Mouse (Mus musculus) CH12.LX (cell line): Measurements from ENCODE around the gene Gas2. TPM values are rescaled to one million over a fixed set of nuclear protein-coding genes. Genes with fewer than 3 reads are reported as not detected.
A peak's percentile ranks its signal among the peaks of the same experiment; 100 is the strongest.

ENCODE experiments used
- DNase-seq: peaks from one replicate; pipeline ENCODE4 v3.0.0-alpha.2; 2013; ENCODE audit errors: extremely low read depth
- H3K27ac ChIP-seq: 2 replicates; pipeline ENCODE4 v1.5.1; 2012; ENCODE audit warnings: low read depth, mild to moderate bottlenecking, control low read depth, moderate library complexity; ENCODE audit not compliant: insufficient read depth
- H3K27me3 ChIP-seq: replicated peaks from 2 replicates; pipeline ENCODE3; 2012; ENCODE audit warnings: inconsistent platforms
- H3K36me3 ChIP-seq, 2 experiments: replicated peaks in 1 of 2; 2 replicates each; pipeline versions ENCODE3 to v1.6.1; 2012; ENCODE audit warnings: inconsistent platforms in 1 of 2, low read length in 1 of 2, mild to moderate bottlenecking in 1 of 2, mixed read lengths in 1 of 2, moderate library complexity in 1 of 2; ENCODE audit not compliant: control insufficient read depth in 1 of 2, insufficient read depth in 1 of 2
- H3K4me1 ChIP-seq, 2 experiments: 2 replicates each; pipeline ENCODE4 v1.6.1; 2012; ENCODE audit warnings: inconsistent platforms in 1 of 2, moderate library complexity in 1 of 2; ENCODE audit not compliant: insufficient read depth in 2 of 2, control insufficient read depth in 1 of 2
- H3K4me2 ChIP-seq: 2 replicates; pipeline ENCODE4 v1.6.1; 2012; ENCODE audit warnings: low read depth, mild to moderate bottlenecking, control low read depth; ENCODE audit not compliant: poor library complexity, insufficient read depth, severe bottlenecking
- H3K4me3 ChIP-seq, 3 experiments: fragments of 150-350 bp in 1 of 3; sonication (generic) in 1 of 3; replicated peaks in 1 of 3; 2 replicates each; pipeline versions ENCODE3 to v1.5.1; 2011 to 2012; ENCODE audit warnings: low read depth in 2 of 3, low read length in 2 of 3, mild to moderate bottlenecking in 2 of 3, moderate library complexity in 2 of 3, control low read depth in 1 of 3, improper control_type of control experiment in 1 of 3, inconsistent platforms in 1 of 3, mixed read lengths in 1 of 3; ENCODE audit not compliant: poor library complexity in 1 of 3
- H3K79me2 ChIP-seq: replicated peaks from 2 replicates; pipeline ENCODE4 v1.6.1; 2012; ENCODE audit warnings: mild to moderate bottlenecking, moderate library complexity; ENCODE audit not compliant: control insufficient read depth, poor library complexity, insufficient read depth, severe bottlenecking; ENCODE audit errors: extremely low read depth
- H3K9ac ChIP-seq: 2 replicates; pipeline ENCODE4 v1.6.1; 2012; ENCODE audit warnings: low read depth, mild to moderate bottlenecking, control low read depth, moderate library complexity; ENCODE audit not compliant: insufficient read depth
- H3K9me3 ChIP-seq: replicated peaks from 2 replicates; pipeline ENCODE3; 2012; ENCODE audit warnings: low read length, inconsistent platforms, mixed read lengths
- CHD2 ChIP-seq: IDR thresholded peaks from 2 replicates; pipeline ENCODE4 v1.6.1; 2011; ENCODE audit warnings: low read length, improper control_type of control experiment
- E2F4 ChIP-seq: IDR thresholded peaks from 2 replicates; pipeline ENCODE4 v1.6.1; 2011; ENCODE audit warnings: low read depth, low read length, improper control_type of control experiment; ENCODE audit not compliant: insufficient replicate concordance
- ELF1 ChIP-seq: IDR thresholded peaks from 2 replicates; pipeline ENCODE4 v1.6.1; 2014; ENCODE audit warnings: low read depth, mild to moderate bottlenecking, inconsistent platforms, low read length, improper control_type of control experiment
- GABPA ChIP-seq: IDR thresholded peaks from 2 replicates; pipeline ENCODE4 v1.6.1; 2012; ENCODE audit warnings: low read depth, low read length, improper control_type of control experiment, inconsistent platforms; ENCODE audit not compliant: insufficient replicate concordance
- HCFC1 ChIP-seq: IDR thresholded peaks from 2 replicates; pipeline ENCODE4 v1.6.1; 2012; ENCODE audit warnings: low read depth, mild to moderate bottlenecking, inconsistent platforms, low read length, improper control_type of control experiment
- JUN ChIP-seq: IDR thresholded peaks from 2 replicates; pipeline ENCODE4 v1.6.1; 2011; ENCODE audit warnings: low read depth, mild to moderate bottlenecking, low read length, improper control_type of control experiment, moderate library complexity; ENCODE audit not compliant: insufficient read depth
- MAX ChIP-seq: IDR thresholded peaks from 2 replicates; pipeline ENCODE4 v1.6.1; 2011; ENCODE audit warnings: low read length, improper control_type of control experiment
- MEF2A ChIP-seq: IDR thresholded peaks from 2 replicates; pipeline ENCODE4 v1.6.1; 2014; ENCODE audit warnings: low read depth, mild to moderate bottlenecking, inconsistent platforms, low read length, improper control_type of control experiment, borderline replicate concordance
- MXI1 ChIP-seq: IDR thresholded peaks from 2 replicates; pipeline ENCODE4 v1.6.1; 2011; ENCODE audit warnings: mild to moderate bottlenecking, low read depth, low read length, improper control_type of control experiment
- NELFE ChIP-seq: IDR thresholded peaks from 2 replicates; pipeline ENCODE4 v1.6.1; 2011; ENCODE audit warnings: low read depth, low read length, improper control_type of control experiment
- NRF1 ChIP-seq: IDR thresholded peaks from 2 replicates; pipeline ENCODE4 v1.6.1; 2014; ENCODE audit warnings: low read depth, mild to moderate bottlenecking, inconsistent platforms, low read length, improper control_type of control experiment, moderate library complexity
- POLR2A ChIP-seq: IDR thresholded peaks from 2 replicates; pipeline ENCODE4 v1.6.1; 2011; ENCODE audit warnings: low read depth, mild to moderate bottlenecking, improper control_type of control experiment, low read length
- POLR2AphosphoS2 ChIP-seq: IDR thresholded peaks from 2 replicates; pipeline ENCODE4 v1.6.1; 2011; ENCODE audit warnings: low read depth, low read length, improper control_type of control experiment
- RCOR1 ChIP-seq: conservative IDR thresholded peaks from 2 replicates; pipeline ENCODE4 v1.6.1; 2012; ENCODE audit warnings: low read depth, mild to moderate bottlenecking, inconsistent platforms, low read length, improper control_type of control experiment
- SIN3A ChIP-seq: IDR thresholded peaks from 2 replicates; pipeline ENCODE4 v1.6.1; 2012; ENCODE audit warnings: low read length, improper control_type of control experiment, inconsistent platforms
- TBP ChIP-seq: conservative IDR thresholded peaks from 2 replicates; pipeline ENCODE4 v1.6.1; 2011; ENCODE audit warnings: low read depth, low read length, improper control_type of control experiment
- TCF12 ChIP-seq: IDR thresholded peaks from 2 replicates; pipeline ENCODE4 v1.6.1; 2014; ENCODE audit warnings: low read depth, mild to moderate bottlenecking, inconsistent platforms, low read length, improper control_type of control experiment
- UBTF ChIP-seq: IDR thresholded peaks from 2 replicates; pipeline ENCODE4 v1.6.1; 2012; ENCODE audit warnings: low read depth, mild to moderate bottlenecking, inconsistent platforms, low read length, improper control_type of control experiment, moderate library complexity
- USF2 ChIP-seq: conservative IDR thresholded peaks from 2 replicates; pipeline ENCODE4 v1.6.1; 2011; ENCODE audit warnings: low read depth, low read length, improper control_type of control experiment
- dilution Hi-C: fragments of 300-500 bp; cut with MboI; formaldehyde crosslinking; loops from 2 replicates; pipeline ENCODE4 v1.14.3; 2020; ENCODE audit warnings: low sequenced_read_pairs; ENCODE audit not compliant: extremely low pct_unique_long_range_greater_than_20kb, extremely low pct_ligation_motif_present
- in situ Hi-C: fragments of 300-500 bp; cut with MboI; formaldehyde crosslinking; loops from 3 replicates; pipeline ENCODE4 v1.14.3; 2019; ENCODE audit warnings: low sequenced_read_pairs, low pct_ligation_motif_present, low pct_unique_long_range_greater_than_20kb, mixed read lengths
- polyA plus RNA-seq: library from polyadenylated mRNA; unstranded; fragments of >175 nt; gene quantifications from 2 replicates; pipeline ENCODE4 v1.2.1, GENCODE M21; 2012; ENCODE audit warnings: low read depth; ENCODE audit not compliant: insufficient read length
- total RNA-seq, 2 experiments: library from RNA; depleted of rRNA; stranded (reverse); fragments of 300-350 nt in 1 of 2; fragments of >200 nt in 1 of 2; gene quantifications; 2 replicates each; pipeline ENCODE4 v1.2.3; 2012 to 2014

Gene Gas2
- total and polyA plus RNA-seq, 3 experiments: 2.7 to 4.3 (median 3.3) TPM

GRCm38 (mm10) chr7:51851890-51852507, 9.8 kb upstream of the Gas2 start:
- no peak for DNase-seq
- Histone ChIP-seq H3K36me3 (no peaks in the 10 kb centered on the region), H3K79me2 (no peaks in the 10 kb centered on the region), H3K4me1 (no peaks in the 10 kb centered on the region), H3K9me3 (peaks cover 5% of the 10 kb centered on the region), H3K27me3 (no peaks in the 10 kb centered on the region), H3K4me2 (no peak overlapping the region), H3K9ac (no peak overlapping the region), H3K4me3 (no peak overlapping the region), H3K27ac (no peak overlapping the region)
- no peak for TF ChIP-seq POLR2AphosphoS2
- TF ChIP-seq TCF12: no peak
- TF ChIP-seq USF2: no peak
- in situ Hi-C loops (no loop called here), dilution Hi-C loops (no loop called here)

GRCm38 (mm10) chr7:51862097-51862492, 280 bp downstream of the Gas2 start, which contains the start of gene Fancf:
Gene Fancf, minus strand, starts transcription at chr7:51862267.
- H3K9me3 ChIP-seq: peaks cover 11% of the 10 kb centered on the region
- dilution Hi-C loops (no loop called here), in situ Hi-C loops (no loop called here)
- H3K27ac ChIP-seq: peak within 1 kb of the TSS; percentile 71
- H3K79me2 ChIP-seq: no peaks in the 10 kb centered on the region
- H3K36me3 ChIP-seq: peaks cover 0 to 3% of the 10 kb centered on the region in 2 experiments
- TF ChIP-seq JUN (no peak), NELFE (peak; percentile 57; the same call in 1 of the 2 replicates), TBP (0 out of 2 replicates have a peak, but pooled peaks have one; percentile 27), ELF1 (peak; percentile 81), SIN3A (peak; percentile 85), NRF1 (0 out of 2 replicates have a peak, but pooled peaks have one; percentile 3), GABPA (no peak), MEF2A (no peak), POLR2A (peak; percentile 57), E2F4 (peak; percentile 49; the same call in 1 of the 2 replicates), HCFC1 (peak; percentile 69), MXI1 (peak; percentile 58; the same call in 1 of the 2 replicates), UBTF (no peak), RCOR1 (no peak), CHD2 (peak; percentile 63), TCF12 (0 out of 2 replicates have a peak, but pooled peaks have one; percentile 28), MAX (0 out of 2 replicates have a peak, but pooled peaks have one; percentile 55)
- H3K9ac ChIP-seq: peak within 1 kb of the TSS; percentile 53; the same call in 1 of the 2 replicates
- peak within 1 kb of the TSS; percentile 50 to 80 (median 61) for H3K4me3 ChIP-seq
- peaks cover 3 to 4% of the 10 kb centered on the region in 2 experiments; a peak in 2 of 4 replicates for H3K4me1 ChIP-seq
- no peaks in the 10 kb centered on the region for H3K27me3 ChIP-seq
- DNase-seq: peak; percentile 69
- peak within 1 kb of the TSS; percentile 52 for H3K4me2 ChIP-seq
